Mouse (Mus musculus) spleen, embryonic (tissue): ENCODE measurements at regions not wholly inside any gene's neighbourhood (a gene's known extent, or its start where the extent isn't known, plus 50 kb on each side); places are given as distances from the start of the nearest gene placed in this dataset.
"Not testable (repeated sequence)": the region's sequence is repeated elsewhere in the genome, so short reads cannot be mapped to it uniquely, and the experiment has no call there.

Source experiments
- CTCF ChIA-PET: fragments of 350-600 bp; sonication (Branson Sonifier 250); formaldehyde crosslinking; loops from one replicate; lab custom pipeline; 2022; lab: Charles Lee

DNA sequence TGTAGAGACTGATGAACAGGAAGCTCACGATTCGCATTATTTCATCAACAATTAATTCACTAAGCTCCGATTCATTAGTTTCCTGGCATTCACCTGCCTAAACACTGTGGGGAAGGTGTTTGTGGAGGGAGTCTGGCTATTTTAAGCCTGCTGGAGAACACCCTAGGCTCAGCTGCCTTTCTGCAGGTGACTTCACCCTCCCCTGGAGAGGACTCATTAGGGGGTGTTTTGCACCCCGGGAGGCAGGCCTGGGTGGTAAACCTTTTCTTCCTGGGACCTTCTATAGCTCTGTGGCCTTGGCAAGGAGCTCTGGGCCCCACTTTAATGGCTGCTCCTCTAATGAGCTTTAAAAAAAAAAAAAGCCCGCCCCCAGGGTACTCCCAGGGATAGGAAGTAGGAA is 55.4 kb upstream of the Bnc1 start:
- CTCF ChIA-PET: no interaction called here

DNA sequence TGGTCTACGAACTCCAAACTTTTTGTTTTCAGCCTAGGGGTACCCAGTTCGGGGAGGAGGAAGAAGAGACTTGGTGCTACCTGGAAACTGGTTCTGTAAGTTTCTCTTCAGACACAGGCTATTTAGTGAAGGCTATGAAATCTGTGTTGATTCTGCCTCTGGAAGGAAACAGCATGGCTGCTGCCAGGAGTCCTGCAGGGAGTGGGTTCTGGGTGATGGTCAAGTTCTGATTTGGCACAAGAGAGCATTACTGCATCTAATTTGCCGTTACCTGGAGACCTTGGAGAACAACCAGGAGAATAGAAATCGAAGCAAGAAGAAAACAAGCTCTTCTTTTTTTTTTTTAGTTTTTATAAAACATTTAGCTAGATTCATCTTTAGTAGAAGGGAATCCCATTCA is 61.3 kb upstream of the Bnc1 start:
- CTCF ChIA-PET: no interaction called here

DNA sequence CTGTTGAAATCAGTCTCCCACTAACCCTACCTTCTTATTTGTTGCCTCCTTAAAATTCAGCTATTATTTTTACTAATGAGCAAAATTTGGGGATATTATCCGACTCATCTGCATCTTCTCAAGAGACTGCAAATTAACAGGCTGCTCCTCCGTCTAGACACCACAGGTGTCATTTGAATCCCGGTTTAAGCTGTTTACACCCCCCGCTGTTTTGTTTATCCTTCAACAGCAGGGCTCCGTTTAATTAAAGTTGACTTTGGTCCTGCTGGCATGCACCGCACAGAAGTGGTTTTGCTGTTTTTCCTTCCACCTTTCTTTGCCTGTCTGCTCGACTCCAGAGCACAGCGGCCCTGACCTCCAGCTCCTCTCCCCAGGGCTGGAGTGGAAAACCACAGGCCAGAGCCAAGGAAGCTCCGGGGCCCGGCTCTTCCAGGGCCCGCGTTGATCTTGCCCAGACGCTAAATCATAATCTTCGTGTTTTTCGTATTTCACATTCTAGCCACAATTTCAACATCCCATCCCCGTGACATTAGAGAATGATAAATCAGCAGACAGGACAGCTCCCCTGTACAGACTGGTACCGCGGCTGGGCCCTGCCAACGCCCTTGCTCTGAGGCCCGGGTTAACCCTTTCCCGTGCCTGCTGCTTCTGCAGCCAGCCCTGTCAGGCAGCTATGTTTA is 64.6 kb upstream of the Bnc1 start:
- CTCF ChIA-PET: interaction anchor here (0.5 kb wide), 1 partner anchor 18 kb away, joined by 11 read pairs; no protein-coding TSS in a partner anchor

DNA sequence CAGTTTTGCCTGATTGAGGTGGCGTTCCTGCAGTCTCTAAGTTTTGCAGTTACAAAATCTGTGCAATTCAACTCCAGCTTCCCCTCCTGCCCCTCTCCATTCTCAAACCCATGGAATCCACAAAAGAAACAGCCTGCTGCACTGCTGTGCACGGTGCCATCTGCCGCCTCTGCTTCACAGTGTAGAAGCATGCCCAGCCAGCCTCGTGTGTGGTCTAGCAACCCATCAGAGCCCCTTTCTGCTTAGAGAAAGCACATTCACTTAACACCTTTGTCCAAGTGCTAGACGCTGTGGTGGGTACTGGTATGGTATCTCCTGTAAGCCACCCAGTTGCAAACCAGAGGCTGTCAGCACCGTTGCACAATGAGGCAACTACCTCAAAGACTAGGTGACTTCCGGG is 71.3 kb upstream of the Bnc1 start:
- CTCF ChIA-PET: interaction anchor here (0.7 kb wide), 1 partner anchor 13 kb away, joined by 3 read pairs; no protein-coding TSS in a partner anchor

DNA sequence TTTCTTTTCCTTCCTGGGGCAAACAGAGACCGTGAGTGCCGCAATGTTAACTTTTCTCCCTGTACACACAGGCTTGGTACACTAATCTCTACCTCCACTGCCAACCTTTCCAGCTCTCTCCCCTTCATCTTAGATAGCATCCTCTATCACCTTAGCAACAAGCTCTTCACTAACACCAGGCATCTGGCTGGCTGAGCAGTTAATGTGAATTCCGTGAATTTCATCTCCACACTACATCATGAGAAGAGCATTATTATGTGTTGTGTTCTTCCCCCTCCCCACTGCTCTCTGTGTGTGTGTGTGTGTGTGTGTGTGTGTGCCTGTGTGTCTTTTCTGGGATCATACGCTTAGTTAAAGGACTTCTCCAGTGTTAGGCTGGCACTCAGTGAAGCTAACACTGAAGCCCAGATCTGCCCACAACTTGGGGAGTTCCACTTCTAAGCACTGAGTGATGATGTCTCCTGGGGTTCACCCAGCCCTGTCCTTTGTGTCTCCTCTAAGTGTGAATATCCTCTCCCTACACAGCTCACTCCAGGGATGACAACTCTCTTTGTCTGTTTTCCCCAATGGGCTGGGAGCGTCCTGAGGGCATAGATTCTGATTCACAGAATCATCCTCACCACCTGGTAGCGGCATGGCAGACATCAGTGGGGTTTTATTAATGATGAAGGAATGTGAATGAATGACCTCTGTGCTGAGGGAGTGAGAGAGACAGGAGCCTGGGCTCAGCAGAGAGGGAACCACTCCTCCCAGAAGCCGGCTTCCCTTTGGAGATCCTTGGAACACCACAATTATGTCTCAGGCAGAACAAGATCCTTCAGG is 77.7 kb upstream of the Bnc1 start:
- CTCF ChIA-PET: no interaction called here

DNA sequence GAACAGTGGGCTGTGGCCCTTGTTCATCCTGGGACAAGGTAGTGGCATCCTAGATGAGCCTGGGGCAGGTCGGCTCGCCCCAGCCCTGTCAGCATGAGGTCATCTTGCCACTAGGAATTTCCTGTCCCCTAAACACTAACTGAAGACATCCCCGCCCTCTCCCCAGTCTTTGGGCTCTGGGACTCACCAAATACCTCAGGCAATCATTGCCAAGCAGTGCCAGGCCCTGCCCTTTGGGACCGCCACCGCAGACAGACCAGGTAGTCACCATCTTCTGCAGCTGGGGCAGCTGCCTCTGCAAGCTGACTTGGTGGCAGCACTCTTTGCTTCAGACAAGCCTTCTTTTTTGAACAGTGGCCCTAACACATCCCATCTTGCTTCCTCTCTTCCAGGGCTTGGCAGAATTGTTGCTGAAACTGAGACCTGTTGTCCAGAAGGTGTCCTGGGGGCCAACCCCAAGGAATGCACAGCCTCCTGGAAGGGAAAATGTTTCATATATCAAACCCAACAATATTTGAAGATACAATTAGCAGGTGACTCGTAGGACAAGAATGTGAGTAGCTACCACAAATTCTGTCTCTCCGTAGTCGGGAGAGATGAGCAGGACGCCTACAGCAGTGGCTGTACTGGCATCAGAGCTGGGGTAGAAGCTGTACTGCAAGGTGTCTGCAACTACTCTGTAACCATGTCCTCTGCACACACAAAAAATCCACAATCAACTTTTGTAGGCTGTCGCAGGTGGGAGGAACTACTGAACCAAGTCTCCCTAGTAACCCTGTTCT is 79.0 kb upstream of the Bnc1 start:
- CTCF ChIA-PET: no interaction called here

DNA sequence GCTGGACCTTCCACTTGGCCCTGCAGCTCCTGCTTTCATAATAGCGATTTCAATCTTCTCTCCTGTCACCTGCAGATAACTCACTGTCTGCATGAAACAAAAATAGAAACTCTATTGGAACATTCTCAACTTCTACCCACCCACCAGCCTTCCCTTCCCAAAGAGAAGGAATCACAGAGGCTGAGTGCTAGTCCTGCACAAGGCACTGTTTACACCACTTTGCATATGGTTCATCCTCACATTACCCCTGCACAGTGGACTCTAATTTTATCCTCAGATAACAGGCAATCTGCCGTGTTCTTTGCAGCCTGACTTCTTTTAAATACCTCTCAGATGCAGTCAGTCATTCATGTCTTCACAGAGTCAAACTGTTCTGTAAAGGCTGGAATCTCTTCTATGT is 83.3 kb upstream of the Bnc1 start:
- CTCF ChIA-PET: no interaction called here

DNA sequence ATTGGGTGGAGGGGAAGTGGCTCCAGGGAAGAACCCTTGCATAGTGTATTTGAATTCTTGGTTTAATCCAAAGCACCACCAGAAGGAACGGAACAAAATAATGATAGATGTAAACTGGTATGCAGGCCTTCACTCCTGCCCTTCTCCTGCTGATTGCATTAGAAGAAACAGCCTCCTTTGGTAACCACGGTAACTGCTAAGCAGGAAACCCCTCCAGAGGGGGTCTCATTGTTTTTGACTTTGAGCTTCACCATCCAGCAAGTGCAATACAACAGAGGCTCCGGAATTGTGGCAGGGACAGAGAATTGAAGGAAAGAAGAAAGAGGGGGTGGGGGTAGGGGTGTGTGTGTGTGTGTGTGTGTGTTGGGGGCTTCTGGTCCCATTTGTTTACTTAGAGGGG is 89.8 kb upstream of the Bnc1 start:
- CTCF ChIA-PET: no interaction called here

DNA sequence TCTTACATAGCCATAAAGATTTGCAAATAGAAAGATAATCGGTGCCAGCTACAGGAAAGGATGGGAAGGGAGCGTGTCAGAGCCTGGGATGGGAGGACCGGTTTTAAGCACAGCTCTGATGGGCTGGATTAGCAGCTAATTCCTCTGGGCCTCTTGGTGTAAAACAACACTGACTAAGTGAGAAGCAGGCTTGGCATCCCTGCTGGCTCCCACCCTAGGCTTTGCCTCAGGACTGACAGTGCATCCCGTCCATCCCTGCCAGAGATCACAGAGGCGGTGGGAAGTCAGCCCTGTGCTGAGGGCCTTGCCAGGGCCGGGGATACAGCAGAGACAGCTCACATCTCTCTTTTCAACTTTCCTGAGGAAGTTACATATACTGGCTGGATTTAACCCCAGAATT is 90.8 kb upstream of the Sh3gl3 start:
- CTCF ChIA-PET: no interaction called here

DNA sequence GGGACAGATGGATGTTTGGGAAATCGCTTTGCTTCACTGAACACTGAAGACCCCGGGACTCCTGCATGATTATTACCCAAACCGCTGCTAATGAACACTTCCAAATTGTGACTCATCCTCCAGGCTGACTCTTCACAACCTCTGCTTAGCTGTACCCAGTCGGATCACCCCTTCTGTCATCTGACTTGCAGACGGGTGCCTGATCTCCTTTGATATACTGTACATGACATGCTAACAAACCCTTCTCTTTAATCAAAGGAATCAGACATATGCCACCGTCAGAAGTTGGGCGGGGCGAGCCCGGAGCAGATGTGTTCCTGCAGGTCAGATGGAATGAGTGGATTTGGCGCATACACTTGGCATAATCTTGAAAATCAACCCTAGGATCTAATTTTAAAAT is 89.2 kb upstream of the Sh3gl3 start:
- CTCF ChIA-PET: no interaction called here

DNA sequence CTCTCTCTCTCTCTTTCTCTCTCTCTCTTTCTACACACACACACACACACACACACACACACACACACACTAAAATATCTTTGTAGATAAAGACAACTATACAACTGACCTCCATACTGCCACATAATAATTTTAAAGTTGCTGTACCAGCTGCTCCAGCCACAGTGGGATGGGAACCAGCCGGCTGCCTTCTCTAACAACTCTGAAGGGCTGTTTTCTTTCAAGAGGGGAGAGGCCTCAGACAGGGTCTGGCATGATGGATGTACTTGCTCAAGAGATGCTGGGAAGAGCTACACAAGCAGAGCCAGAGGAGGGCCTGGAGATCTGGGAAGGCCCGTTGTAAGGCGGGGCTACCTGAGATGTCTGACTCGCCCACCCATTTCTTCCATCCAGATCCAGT is 88.4 kb upstream of the Sh3gl3 start:
- CTCF ChIA-PET: no interaction called here

DNA sequence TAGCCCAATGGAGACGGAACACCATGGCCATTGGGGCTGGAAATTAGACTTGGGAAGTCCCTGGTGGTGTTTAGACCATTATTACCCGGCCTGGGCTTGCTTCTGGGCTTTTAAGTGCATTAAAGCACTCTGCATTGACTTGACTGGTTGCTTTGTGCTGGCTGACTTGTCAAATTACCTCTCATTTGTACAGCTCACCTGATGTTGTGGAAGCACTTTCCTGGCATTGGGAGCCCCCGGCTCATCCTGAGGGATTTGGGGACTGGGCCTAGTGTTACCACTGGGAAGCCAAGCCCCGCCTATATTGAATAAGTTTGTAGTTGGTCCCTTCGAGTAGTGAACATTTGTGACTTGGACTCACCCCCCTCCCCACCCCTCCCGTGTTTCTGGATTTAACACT is 75.5 kb upstream of the Sh3gl3 start:
- CTCF ChIA-PET: interaction anchor here (0.7 kb wide), 1 partner anchor 24 kb away, joined by 3 read pairs; no protein-coding TSS in a partner anchor

DNA sequence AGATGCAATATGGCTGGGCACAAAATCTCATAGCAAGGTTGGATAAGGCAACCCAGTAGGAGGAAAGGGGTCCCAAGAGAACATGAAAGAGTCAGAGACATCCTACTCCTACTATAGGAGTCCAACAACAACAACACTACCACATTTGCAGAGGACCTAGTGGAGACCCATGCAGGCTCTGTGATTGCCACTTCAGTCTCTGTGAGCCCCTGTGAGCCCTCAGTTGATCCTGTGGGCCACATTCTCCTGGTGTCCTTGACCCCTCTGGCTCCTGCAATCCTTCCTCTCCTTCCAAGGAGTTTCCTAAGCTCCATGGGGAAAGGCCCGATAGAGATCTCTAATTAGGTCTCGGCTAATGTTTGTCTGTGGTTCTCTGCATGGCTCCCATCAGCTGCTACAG is 72.3 kb upstream of the Sh3gl3 start:
- CTCF ChIA-PET: no interaction called here

DNA sequence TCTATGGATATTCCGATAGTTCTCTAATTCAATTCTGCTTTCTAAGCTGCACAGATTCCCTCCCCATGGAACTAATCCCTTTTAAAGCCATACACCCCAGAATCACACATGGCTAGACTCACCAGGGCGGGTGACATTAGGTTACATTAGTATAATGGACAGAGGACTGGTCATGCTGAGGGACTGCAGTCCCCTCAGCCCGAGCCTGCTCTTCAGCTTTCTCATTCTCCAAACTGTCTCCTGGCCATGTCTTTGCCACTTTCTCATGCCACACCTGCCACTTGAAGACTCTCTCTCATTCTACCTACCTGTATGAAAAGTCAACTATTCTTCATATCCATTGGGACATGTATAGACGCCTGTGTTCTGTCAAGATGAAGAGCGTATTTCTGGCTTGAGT is 68.0 kb upstream of the Sh3gl3 start:
- CTCF ChIA-PET: no interaction called here

DNA sequence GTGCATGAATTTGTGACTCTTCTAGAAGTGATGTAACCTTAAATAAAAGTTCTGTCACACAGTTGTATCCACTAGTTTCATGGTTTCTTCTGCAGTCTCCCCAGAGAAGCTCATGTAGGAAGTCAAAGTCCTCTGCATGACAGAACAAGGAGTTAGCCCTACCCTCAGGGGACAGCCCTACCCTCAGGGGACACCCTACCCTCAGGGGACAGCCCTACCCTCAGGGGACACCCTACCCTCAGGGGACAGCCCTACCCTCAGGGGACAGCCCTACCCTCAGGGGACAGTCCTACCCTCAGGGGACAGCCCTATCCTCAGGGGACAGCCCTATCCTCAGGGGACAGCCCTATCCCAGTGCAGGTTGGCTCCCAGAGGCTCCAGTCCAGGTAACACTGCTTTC is 64.5 kb upstream of the Sh3gl3 start:
- CTCF ChIA-PET: not testable (repeated sequence)

DNA sequence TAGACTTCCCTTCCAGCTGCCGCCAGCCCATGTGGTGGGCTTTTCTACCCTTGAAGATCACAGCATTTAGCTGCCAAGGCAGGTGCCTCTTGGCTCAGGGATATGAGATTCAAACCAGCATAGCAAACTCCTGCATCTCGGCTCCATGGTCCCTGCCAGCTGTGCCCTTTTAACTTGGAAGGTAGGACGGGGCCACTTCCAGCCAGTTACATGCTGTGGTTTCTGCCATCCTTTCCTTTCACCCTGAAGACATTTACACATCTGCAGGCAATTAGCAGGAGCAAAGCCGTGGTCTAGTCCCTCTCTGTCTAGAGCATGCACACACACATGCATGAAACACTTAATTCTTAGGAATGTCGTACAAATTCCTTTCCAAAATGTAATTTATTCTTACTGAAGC is 64.1 kb upstream of the Sh3gl3 start:
- CTCF ChIA-PET: no interaction called here

DNA sequence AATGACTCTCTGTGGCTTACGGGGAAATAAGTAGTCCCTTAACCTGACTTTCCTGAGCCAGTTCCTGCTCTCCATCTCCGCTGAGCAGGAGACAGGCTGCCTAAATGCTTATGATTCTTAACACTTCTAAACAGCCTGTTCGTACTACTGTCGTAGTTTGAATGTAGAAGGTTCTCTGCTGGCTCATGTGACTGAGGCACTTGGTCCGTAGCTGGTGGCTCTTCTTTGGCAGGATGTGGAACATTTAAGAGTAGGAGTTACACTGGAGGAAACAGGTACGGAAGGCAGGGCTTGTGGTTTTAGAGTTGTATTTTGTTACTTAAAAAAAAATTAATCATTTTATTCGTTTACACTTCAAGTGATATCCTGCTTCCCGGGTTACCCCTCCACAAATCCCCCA is 63.7 kb upstream of the Sh3gl3 start:
- CTCF ChIA-PET: no interaction called here

DNA sequence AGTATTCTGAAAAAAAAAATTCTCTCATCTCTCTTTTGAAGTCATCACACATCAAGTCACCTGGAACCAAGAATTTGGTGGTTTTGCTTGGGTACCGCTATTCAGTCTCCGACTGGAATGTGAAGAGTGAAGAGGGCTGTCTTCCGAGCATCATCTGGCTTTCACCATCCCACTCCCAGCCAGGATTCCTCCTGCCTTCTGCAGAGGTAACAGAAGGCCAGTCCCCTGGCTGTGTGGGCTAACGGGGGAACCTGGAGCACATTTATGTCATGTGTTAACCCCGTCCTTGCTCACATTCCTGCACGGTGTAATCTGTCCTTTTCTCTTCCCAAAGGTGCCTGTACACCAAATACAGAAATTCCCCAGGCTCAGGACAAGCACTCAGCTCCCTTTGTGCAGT is 61.6 kb upstream of the Sh3gl3 start:
- CTCF ChIA-PET: no interaction called here

DNA sequence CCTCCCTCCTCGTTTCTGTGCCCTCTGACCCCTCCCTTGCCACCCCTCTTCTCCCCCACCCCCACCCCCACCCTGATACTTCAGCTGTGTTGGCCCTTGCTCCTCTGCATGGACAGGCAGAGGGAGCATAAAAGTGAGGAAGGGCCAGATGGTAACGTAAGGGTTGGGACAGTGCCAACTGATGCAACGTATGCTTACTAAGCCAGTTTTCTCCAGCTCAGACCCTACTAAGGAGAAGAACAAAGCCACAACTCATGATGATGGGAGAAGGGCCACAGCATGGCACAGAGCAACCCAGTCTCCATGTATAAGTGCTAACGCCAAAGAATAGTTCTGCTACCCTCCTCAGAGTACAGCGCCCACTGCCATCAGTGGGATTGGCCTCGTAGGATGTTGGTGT is 58.0 kb upstream of the Sh3gl3 start:
- CTCF ChIA-PET: no interaction called here

DNA sequence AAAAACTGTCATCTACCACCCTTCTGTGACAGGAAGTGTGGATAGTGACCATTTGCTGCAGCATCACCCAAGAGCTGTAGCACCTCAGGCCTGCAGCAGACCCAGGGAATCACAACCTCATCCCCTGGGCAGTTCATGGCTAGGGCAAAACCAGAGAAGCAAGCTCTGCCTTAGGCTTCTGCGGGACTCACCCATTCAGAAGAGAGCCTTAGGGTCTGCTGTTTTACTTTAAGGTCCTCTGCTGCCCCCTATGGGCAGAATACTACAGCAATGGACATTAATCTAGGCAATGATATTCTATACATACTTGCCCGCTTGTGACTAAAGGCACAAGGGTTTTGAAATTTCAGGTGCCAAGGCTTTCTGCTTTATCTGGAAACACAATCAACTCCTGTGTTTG is 54.4 kb upstream of the Sh3gl3 start:
- CTCF ChIA-PET: interaction anchor here (0.5 kb wide), 1 partner anchor 160 kb away, joined by 3 read pairs; no protein-coding TSS in a partner anchor

DNA sequence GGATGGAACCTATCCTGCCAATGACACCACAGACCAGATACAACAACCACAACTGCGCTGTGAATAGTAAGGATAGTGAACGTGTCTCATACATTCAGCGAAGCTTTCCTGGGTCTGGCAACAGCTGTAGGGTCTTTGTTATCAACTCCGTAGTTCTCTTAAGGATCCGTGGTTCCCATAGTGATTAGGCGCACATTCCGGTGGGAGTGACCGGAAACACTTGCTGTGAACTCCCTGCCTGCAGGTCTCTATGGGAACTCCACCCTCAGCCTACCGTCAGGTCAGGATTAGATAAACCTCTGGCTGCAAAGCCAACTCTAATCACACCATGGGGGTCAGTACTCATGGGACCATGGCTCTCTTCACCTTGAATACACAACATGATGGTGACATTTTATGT is 53.8 kb upstream of the Sh3gl3 start:
- CTCF ChIA-PET: interaction anchor here (0.8 kb wide), 1 partner anchor 154 kb away, joined by 3 read pairs; no protein-coding TSS in a partner anchor

DNA sequence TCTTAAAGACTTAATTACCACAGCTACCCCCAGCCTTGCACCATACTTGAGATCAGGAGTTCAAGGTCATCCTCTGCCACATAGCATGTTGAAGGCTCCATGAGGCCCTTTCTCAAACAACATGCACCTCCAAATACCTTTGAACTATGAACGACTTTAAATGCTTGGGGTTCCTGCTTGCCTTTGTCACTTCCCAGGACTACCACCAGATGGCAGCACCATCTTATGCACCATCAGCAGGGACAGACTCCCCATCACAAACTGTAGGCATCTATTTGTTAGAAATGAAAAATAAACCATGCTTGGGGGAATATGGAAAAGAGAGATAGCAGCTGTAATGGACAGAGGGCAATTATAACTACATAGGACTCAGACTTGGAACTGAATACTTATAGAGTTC is 51.9 kb upstream of the Sh3gl3 start:
- CTCF ChIA-PET: interaction anchor here (0.6 kb wide), 1 partner anchor 24 kb away, joined by 3 read pairs; no protein-coding TSS in a partner anchor
